Mouse (Mus musculus) lung, embryonic 14.5 days (tissue): ENCODE measurements around the gene Acer1. TPM values are rescaled to one million over a fixed set of nuclear protein-coding genes. Genes with fewer than 3 reads are reported as not detected.
A peak's percentile ranks its signal among the peaks of the same experiment; 100 is the strongest.

Experiments used
- ATAC-seq: fragments of 200-750 bp; cut with Nextera tagmentation; 2 replicates; pipeline ENCODE4 v1.8.0; 2017; ENCODE audit warnings: mild to moderate bottlenecking, moderate TSS enrichment, moderate library complexity; ENCODE audit not compliant: insufficient read depth
- DNase-seq: peaks from one replicate; pipeline ENCODE4 v3.0.0-alpha.2; 2015
- H3K27ac ChIP-seq: fragments of 300-500 bp; sonication (generic); 2 replicates; pipeline ENCODE4 v1.5.1; 2014; ENCODE audit warnings: low read depth, mild to moderate bottlenecking, moderate library complexity
- H3K27me3 ChIP-seq: fragments of 300-500 bp; sonication (generic); 2 replicates; pipeline ENCODE4 v1.6.1; 2014; ENCODE audit warnings: low read length, control low read depth; ENCODE audit not compliant: insufficient read depth
- H3K36me3 ChIP-seq: fragments of 300-500 bp; sonication (generic); 2 replicates; pipeline ENCODE4 v1.6.1; 2014; ENCODE audit warnings: control low read depth; ENCODE audit not compliant: insufficient read depth
- H3K4me1 ChIP-seq: fragments of 300-500 bp; sonication (generic); 2 replicates; pipeline ENCODE4 v1.6.1; 2014; ENCODE audit warnings: antibody characterized with exemption, control low read depth; ENCODE audit not compliant: insufficient read depth
- H3K4me2 ChIP-seq: fragments of 300-500 bp; sonication (generic); 2 replicates; pipeline ENCODE4 v1.6.1; 2014; ENCODE audit warnings: mild to moderate bottlenecking
- H3K4me3 ChIP-seq: fragments of 300-500 bp; sonication (generic); 2 replicates; pipeline ENCODE4 v1.5.1; 2014; ENCODE audit warnings: low read depth, low read length
- H3K9ac ChIP-seq: fragments of 300-500 bp; sonication (generic); 2 replicates; pipeline ENCODE4 v1.6.1; 2014
- H3K9me3 ChIP-seq: fragments of 300-500 bp; sonication (generic); 2 replicates; pipeline ENCODE4 v1.6.1; 2016; ENCODE audit warnings: low read depth, low read length, control low read depth
- CTCF ChIP-seq: IDR thresholded peaks from 2 replicates; pipeline ENCODE4 v1.5.1; 2016; ENCODE audit warnings: antibody characterized with exemption, low read depth
- WGBS: fragments of 180-500 bp; shearing (Covaris S2); extraction: QIAGEN DNeasy Blood & Tissue Kit; methylation state at CpG from one replicate; pipeline ENCODE4 v1.1.7; 2014; 5-methylcytosine and 5-hydroxymethylcytosine counted together
- polyA plus RNA-seq: library from polyadenylated mRNA; unstranded; fragments of >200 nt; fragmentation: Nextera tagmentation; extraction: Ambion mirVana; gene quantifications from 2 replicates; pipeline ENCODE4 v1.2.1, GENCODE M21; 2014

Acer1 gene
- polyA plus RNA-seq, 1 experiment from 2014 or later = not detected

DNA sequence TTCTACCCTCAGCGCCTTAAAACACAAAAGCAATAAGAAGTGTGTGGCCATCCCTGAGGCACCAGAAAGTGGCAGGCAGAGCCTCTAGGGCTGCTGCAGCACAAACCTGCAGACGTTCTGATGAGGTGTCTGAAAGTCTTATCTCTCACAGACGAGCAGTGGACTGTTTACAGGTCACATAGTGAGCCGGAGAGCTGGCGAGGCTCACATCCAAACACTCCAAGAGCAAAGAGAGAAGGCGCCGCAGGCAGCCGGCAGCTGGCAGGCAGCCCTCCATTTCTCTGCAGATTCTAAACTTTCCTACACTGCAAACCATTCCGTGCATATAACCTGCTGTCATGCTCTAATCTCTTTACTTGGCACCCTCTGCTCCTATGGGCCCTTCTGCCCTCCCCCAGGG, 74.0 kb downstream of the Acer1 start:
- DNase-seq = peak; percentile 74
- 15% methylated on average over 9 of the region's 9 CpGs for WGBS
- no peak overlapping the region; the same call in 1 of the 2 replicates for H3K9ac ChIP-seq
- H3K4me3 ChIP-seq = no peak overlapping the region
- H3K4me2 ChIP-seq = peak overlapping the region; percentile 32; the same call in 1 of the 2 replicates
- H3K27ac ChIP-seq = peak overlapping the region; percentile 27; the same call in 1 of the 2 replicates
- peak; percentile 72 for ATAC-seq
- peaks cover 13% of the 10 kb centered on the region; the same call in 1 of the 2 replicates for H3K4me1 ChIP-seq
- H3K27me3 ChIP-seq = no peaks in the 10 kb centered on the region
- no peaks in the 10 kb centered on the region for H3K9me3 ChIP-seq
- TF ChIP-seq CTCF = no peak
- H3K36me3 ChIP-seq = peaks cover 54% of the 10 kb centered on the region

DNA sequence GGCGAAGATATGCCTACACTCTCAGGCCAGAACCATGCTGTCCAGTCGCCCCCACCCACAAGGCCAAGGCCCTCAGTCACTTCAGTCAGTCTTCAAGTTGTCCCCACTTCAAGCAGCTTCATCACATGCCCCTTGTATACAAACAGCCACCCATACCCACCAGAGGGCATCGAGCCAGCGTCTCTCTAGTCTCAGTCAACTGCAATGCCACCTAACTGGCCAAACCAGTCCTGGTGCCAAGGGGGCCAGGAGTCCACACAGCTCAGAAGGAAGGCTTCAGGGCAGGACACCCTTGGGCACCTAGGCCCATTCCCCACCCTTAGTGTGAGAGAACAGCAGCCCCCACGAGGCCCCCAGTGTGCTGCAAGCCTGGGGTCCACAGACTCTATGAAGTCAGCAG, 74.8 kb downstream of the Acer1 start:
- TF ChIP-seq CTCF = peak; percentile 18; the same call in 1 of the 2 replicates
- peak; percentile 44; the same call in 1 of the 2 replicates for ATAC-seq
- Histone ChIP-seq H3K27ac (no peak overlapping the region; the same call in 1 of the 2 replicates), H3K9me3 (no peaks in the 10 kb centered on the region), H3K9ac (no peak overlapping the region), H3K4me2 (no peak overlapping the region), H3K27me3 (no peaks in the 10 kb centered on the region), H3K4me1 (peaks cover 13% of the 10 kb centered on the region; the same call in 1 of the 2 replicates), H3K4me3 (no peak overlapping the region), H3K36me3 (peaks cover 55% of the 10 kb centered on the region)
- WGBS = 67% methylated on average over 5 of the region's 5 CpGs
- DNase-seq = peak; percentile 56

DNA sequence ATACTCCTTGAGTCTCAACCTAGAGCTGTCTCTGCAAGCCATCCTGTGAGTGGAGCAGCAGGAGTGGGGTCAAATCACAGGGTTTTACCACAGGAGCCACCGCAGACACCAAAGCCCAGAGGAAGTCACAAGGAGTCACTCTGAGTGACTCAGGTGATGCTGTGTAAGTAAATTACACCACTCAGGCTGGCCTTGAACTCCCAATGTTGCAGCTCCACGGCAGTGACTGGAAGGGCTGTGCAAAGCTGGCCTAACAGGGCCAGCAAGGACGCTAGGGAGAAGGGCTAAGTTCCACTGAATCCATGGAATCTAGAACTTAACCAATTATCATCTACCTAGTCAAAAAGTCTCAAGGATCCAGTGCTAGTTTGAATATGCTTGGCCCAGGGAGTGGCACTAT, 75.8 kb downstream of the Acer1 start:
- 81% methylated on average over 3 of the region's 3 CpGs for WGBS
- H3K27me3 ChIP-seq = no peaks in the 10 kb centered on the region
- no peak overlapping the region for H3K4me2 ChIP-seq
- no peak for TF ChIP-seq CTCF
- DNase-seq (no peak), ATAC-seq (no peak)
- no peak overlapping the region for H3K4me3 ChIP-seq
- H3K9me3 ChIP-seq = no peaks in the 10 kb centered on the region
- no peak overlapping the region for H3K27ac ChIP-seq
- no peak overlapping the region for H3K9ac ChIP-seq
- peaks cover 64% of the 10 kb centered on the region for H3K36me3 ChIP-seq
- peaks cover 13% of the 10 kb centered on the region; the same call in 1 of the 2 replicates for H3K4me1 ChIP-seq

Other genes with a start within 250 kb of the Acer1 start
- gene Nrtn, start 224.6 kb downstream of the Acer1 start, polyA plus RNA-seq = 9.5 and 12.1 TPM in 2 replicates
- gene Dus3l, start 217.4 kb downstream of the Acer1 start, polyA plus RNA-seq = 40.5 and 42.3 TPM in 2 replicates
- gene Prr22, start 211.9 kb downstream of the Acer1 start, polyA plus RNA-seq = 1.2 and 1.4 TPM in 2 replicates
- 4.3 and 4.8 TPM in 2 replicates for gene Rfx2, start 151.1 kb downstream of the Acer1 start, polyA plus RNA-seq
- not detected in 2 replicates for gene Acsbg2, start 107.7 kb downstream of the Acer1 start, polyA plus RNA-seq
- 0.34 and 0.45 TPM in 2 replicates for gene 1700061G19Rik, start 106.6 kb downstream of the Acer1 start, polyA plus RNA-seq
- gene Mllt1, start 46.7 kb downstream of the Acer1 start, polyA plus RNA-seq = 31.4 and 39.3 TPM in 2 replicates
- 146 and 158 TPM in 2 replicates for gene Clpp, start 8.2 kb upstream of the Acer1 start, polyA plus RNA-seq
- 39.0 and 39.8 TPM in 2 replicates for gene Alkbh7, start 15.2 kb upstream of the Acer1 start, polyA plus RNA-seq
- 0.46 and 1.0 TPM in 2 replicates for gene Pspn, start 17.9 kb upstream of the Acer1 start, polyA plus RNA-seq
- 53.2 and 60.2 TPM in 2 replicates for gene Gtf2f1, start 29.2 kb upstream of the Acer1 start, polyA plus RNA-seq
- 0.16 TPM in 1 of 2 replicates, not detected in the other for gene Gm17949, start 29.3 kb upstream of the Acer1 start, polyA plus RNA-seq
- 60.8 and 69.4 TPM in 2 replicates for gene Khsrp, start 49.4 kb upstream of the Acer1 start, polyA plus RNA-seq
- gene Slc25a41, start 59.5 kb upstream of the Acer1 start, polyA plus RNA-seq = 0.15 and 0.16 TPM in 2 replicates
- 38.6 and 41.3 TPM in 2 replicates for gene Crb3, start 77.0 kb upstream of the Acer1 start, polyA plus RNA-seq
- 8.4 and 10.3 TPM in 2 replicates for gene Slc25a23, start 77.7 kb upstream of the Acer1 start, polyA plus RNA-seq
- 3.4 and 4.6 TPM in 2 replicates for gene Dennd1c, start 96.4 kb upstream of the Acer1 start, polyA plus RNA-seq
- gene Tubb4a, start 105.7 kb upstream of the Acer1 start, polyA plus RNA-seq = 20.3 and 22.9 TPM in 2 replicates
- gene Tnfsf9, start 123.2 kb upstream of the Acer1 start, polyA plus RNA-seq = 8.1 and 8.5 TPM in 2 replicates
- gene Cd70, start 167.7 kb upstream of the Acer1 start, polyA plus RNA-seq = not detected in 2 replicates
- gene Tnfsf14, start 212.1 kb upstream of the Acer1 start, polyA plus RNA-seq = 0.16 and 0.46 TPM in 2 replicates
- 0.64 and 0.67 TPM in 2 replicates for gene C3, start 246.0 kb upstream of the Acer1 start, polyA plus RNA-seq